Mouse (Mus musculus): ENCODE measurements around the gene Pdzd3. TPM values are rescaled to one million over a fixed set of nuclear protein-coding genes. Genes with fewer than 3 reads are reported as not detected.

Gene Pdzd3
- polyA plus RNA-seq, 1 experiment from 2014 or later, result 0.61 TPM

GRCm38 (mm10) chr9:44247907-44248306 lies 3.4 kb downstream of the Pdzd3 start:
- 83% methylated on average over 6 of the region's 6 CpGs for WGBS
- H3K9ac ChIP-seq (replicated peaks), result no peak overlapping the region
- H3K27me3 ChIP-seq, result no peaks in the 10 kb centered on the region
- peaks cover 13% of the 10 kb centered on the region; the same call in 1 of the 2 replicates for H3K4me1 ChIP-seq
- no peak overlapping the region for H3K4me3 ChIP-seq
- no peaks in the 10 kb centered on the region for H3K36me3 ChIP-seq
- ATAC-seq (replicated peaks), result no peak
- H3K4me2 ChIP-seq (replicated peaks), result no peak overlapping the region
- H3K27ac ChIP-seq (replicated peaks), result no peak overlapping the region
- H3K9me3 ChIP-seq, result no peaks in the 10 kb centered on the region

GRCm38 (mm10) chr9:44243621-44244020 lies 7.7 kb downstream of the Pdzd3 start:
- WGBS, result 61% methylated on average over 2 of the region's 2 CpGs
- H3K4me3 ChIP-seq, result no peak overlapping the region
- no peak overlapping the region for H3K27ac ChIP-seq (replicated peaks)
- no peaks in the 10 kb centered on the region for H3K9me3 ChIP-seq
- H3K27me3 ChIP-seq, result no peaks in the 10 kb centered on the region
- H3K36me3 ChIP-seq, result no peaks in the 10 kb centered on the region
- H3K4me1 ChIP-seq, result no peaks in the 10 kb centered on the region
- no peak overlapping the region for H3K9ac ChIP-seq (replicated peaks)
- no peak for ATAC-seq (replicated peaks)
- no peak overlapping the region for H3K4me2 ChIP-seq (replicated peaks)

GRCm38 (mm10) chr9:44241418-44241817 lies 9.9 kb downstream of the Pdzd3 start:
- no peaks in the 10 kb centered on the region for H3K4me1 ChIP-seq
- no peak overlapping the region for H3K4me2 ChIP-seq (replicated peaks)
- WGBS, result 83% methylated on average over 9 of the region's 9 CpGs
- no peak overlapping the region for H3K9ac ChIP-seq (replicated peaks)
- H3K36me3 ChIP-seq, result no peaks in the 10 kb centered on the region
- H3K27me3 ChIP-seq, result no peaks in the 10 kb centered on the region
- no peak overlapping the region for H3K4me3 ChIP-seq
- H3K27ac ChIP-seq (replicated peaks), result no peak overlapping the region
- no peaks in the 10 kb centered on the region for H3K9me3 ChIP-seq
- ATAC-seq (replicated peaks), result no peak

- Histone ChIP-seq H3K9ac (replicated peaks) (no peak overlapping the region), H3K4me2 (replicated peaks) (no peak overlapping the region), H3K27me3 (no peaks in the 10 kb centered on the region), H3K9me3 (no peaks in the 10 kb centered on the region), H3K4me1 (no peaks in the 10 kb centered on the region), H3K27ac (replicated peaks) (no peak overlapping the region), H3K36me3 (no peaks in the 10 kb centered on the region), H3K4me3 (no peak overlapping the region)
- no peak for ATAC-seq (replicated peaks)
- WGBS, result 50% methylated on average over 5 of the region's 5 CpGs
Measured at GRCm38 (mm10) chr9:44240911-44241310, 10.4 kb downstream of the Pdzd3 start.

- H3K9me3 ChIP-seq, result no peaks in the 10 kb centered on the region
- H3K4me3 ChIP-seq, result no peak within 1 kb of the TSS
- no peak within 1 kb of the TSS for H3K27ac ChIP-seq (replicated peaks)
- H3K36me3 ChIP-seq, result no peaks in the 10 kb centered on the region
- ATAC-seq (replicated peaks), result no peak
- H3K9ac ChIP-seq (replicated peaks), result no peak within 1 kb of the TSS
- WGBS, result 58% methylated on average over 2 of the region's 2 CpGs
- H3K27me3 ChIP-seq, result no peaks in the 10 kb centered on the region
- H3K4me2 ChIP-seq (replicated peaks), result no peak within 1 kb of the TSS
- H3K4me1 ChIP-seq, result no peaks in the 10 kb centered on the region
Measured at GRCm38 (mm10) chr9:44240399-44240798, 10.9 kb downstream of the Pdzd3 start, which contains the start of gene Ccdc153. TSS of gene Ccdc153 (plus strand) at chr9:44240676.

GRCm38 (mm10) chr9:44239447-44239846 lies 11.8 kb downstream of the Pdzd3 start:
- no peak overlapping the region for H3K4me2 ChIP-seq (replicated peaks)
- no peaks in the 10 kb centered on the region for H3K27me3 ChIP-seq
- H3K9me3 ChIP-seq, result no peaks in the 10 kb centered on the region
- 11% methylated on average over 5 of the region's 5 CpGs for WGBS
- no peak overlapping the region for H3K4me3 ChIP-seq
- H3K27ac ChIP-seq (replicated peaks), result no peak overlapping the region
- H3K4me1 ChIP-seq, result peaks cover 4% of the 10 kb centered on the region; the same call in 1 of the 2 replicates
- H3K9ac ChIP-seq (replicated peaks), result no peak overlapping the region
- no peaks in the 10 kb centered on the region for H3K36me3 ChIP-seq
- ATAC-seq (replicated peaks), result no peak

- H3K9ac ChIP-seq (replicated peaks), result no peak overlapping the region
- H3K27me3 ChIP-seq, result no peaks in the 10 kb centered on the region
- ATAC-seq (replicated peaks), result no peak
- H3K36me3 ChIP-seq, result no peaks in the 10 kb centered on the region
- no peaks in the 10 kb centered on the region for H3K9me3 ChIP-seq
- 78% methylated on average over 17 of the region's 17 CpGs for WGBS
- H3K4me1 ChIP-seq, result peaks cover 5% of the 10 kb centered on the region; the same call in 1 of the 2 replicates
- H3K4me2 ChIP-seq (replicated peaks), result no peak overlapping the region
- no peak overlapping the region for H3K4me3 ChIP-seq
- H3K27ac ChIP-seq (replicated peaks), result no peak overlapping the region
Measured at GRCm38 (mm10) chr9:44238501-44239190, 12.6 kb downstream of the Pdzd3 start.

- 89% methylated on average over 4 of the region's 4 CpGs for WGBS
- Histone ChIP-seq H3K9me3 (no peaks in the 10 kb centered on the region), H3K27me3 (no peaks in the 10 kb centered on the region), H3K4me1 (peaks cover 12% of the 10 kb centered on the region), H3K4me2 (replicated peaks) (no peak overlapping the region), H3K27ac (replicated peaks) (no peak overlapping the region), H3K4me3 (no peak overlapping the region), H3K36me3 (no peaks in the 10 kb centered on the region), H3K9ac (replicated peaks) (no peak overlapping the region)
- no peak for ATAC-seq (replicated peaks)
Measured at GRCm38 (mm10) chr9:44237128-44237527, 14.1 kb downstream of the Pdzd3 start.

GRCm38 (mm10) chr9:44236601-44237000 lies 14.7 kb downstream of the Pdzd3 start:
- Histone ChIP-seq H3K9ac (replicated peaks) (no peak overlapping the region), H3K27me3 (no peaks in the 10 kb centered on the region), H3K9me3 (no peaks in the 10 kb centered on the region), H3K4me3 (no peak overlapping the region), H3K36me3 (no peaks in the 10 kb centered on the region), H3K4me1 (peaks cover 18% of the 10 kb centered on the region), H3K27ac (replicated peaks) (no peak overlapping the region), H3K4me2 (replicated peaks) (no peak overlapping the region)
- 67% methylated on average over 4 of the region's 4 CpGs for WGBS
- ATAC-seq (replicated peaks), result no peak

- Histone ChIP-seq H3K9ac (replicated peaks) (no peak overlapping the region), H3K27ac (replicated peaks) (no peak overlapping the region), H3K27me3 (no peaks in the 10 kb centered on the region), H3K36me3 (no peaks in the 10 kb centered on the region), H3K4me1 (peaks cover 29% of the 10 kb centered on the region), H3K9me3 (no peaks in the 10 kb centered on the region), H3K4me3 (peak overlapping the region; percentile 59), H3K4me2 (replicated peaks) (peak overlapping the region; percentile 31)
- 27% methylated on average over 19 of the region's 19 CpGs for WGBS
- ATAC-seq (replicated peaks), result peak; percentile 44; the same call in 1 of the 2 replicates
Measured at GRCm38 (mm10) chr9:44234479-44235427, 16.5 kb downstream of the Pdzd3 start.

- Histone ChIP-seq H3K36me3 (no peaks in the 10 kb centered on the region), H3K4me3 (peak within 1 kb of the TSS; percentile 59)
- under 1% methylated on average over 59 of the region's 76 CpGs for WGBS
Measured at GRCm38 (mm10) chr9:44233802-44234478, 17.3 kb downstream of the Pdzd3 start, which contains the start of gene Cbl. TSS of gene Cbl (minus strand) at chr9:44234049.

More at GRCm38 (mm10) chr9:44233802-44234478, 17.3 kb downstream of the Pdzd3 start, which contains the start of gene Cbl:
- Histone ChIP-seq H3K27ac (replicated peaks) (peak within 1 kb of the TSS; percentile 93), H3K4me1 (peaks cover 29% of the 10 kb centered on the region), H3K9ac (replicated peaks) (peak within 1 kb of the TSS; percentile 82), H3K4me2 (replicated peaks) (peak within 1 kb of the TSS; percentile 54), H3K27me3 (no peaks in the 10 kb centered on the region), H3K9me3 (no peaks in the 10 kb centered on the region)
- peak; percentile 95 for ATAC-seq (replicated peaks)

All from forebrain, embryonic 15.5 days (tissue).